In the genomic region with DNA sequence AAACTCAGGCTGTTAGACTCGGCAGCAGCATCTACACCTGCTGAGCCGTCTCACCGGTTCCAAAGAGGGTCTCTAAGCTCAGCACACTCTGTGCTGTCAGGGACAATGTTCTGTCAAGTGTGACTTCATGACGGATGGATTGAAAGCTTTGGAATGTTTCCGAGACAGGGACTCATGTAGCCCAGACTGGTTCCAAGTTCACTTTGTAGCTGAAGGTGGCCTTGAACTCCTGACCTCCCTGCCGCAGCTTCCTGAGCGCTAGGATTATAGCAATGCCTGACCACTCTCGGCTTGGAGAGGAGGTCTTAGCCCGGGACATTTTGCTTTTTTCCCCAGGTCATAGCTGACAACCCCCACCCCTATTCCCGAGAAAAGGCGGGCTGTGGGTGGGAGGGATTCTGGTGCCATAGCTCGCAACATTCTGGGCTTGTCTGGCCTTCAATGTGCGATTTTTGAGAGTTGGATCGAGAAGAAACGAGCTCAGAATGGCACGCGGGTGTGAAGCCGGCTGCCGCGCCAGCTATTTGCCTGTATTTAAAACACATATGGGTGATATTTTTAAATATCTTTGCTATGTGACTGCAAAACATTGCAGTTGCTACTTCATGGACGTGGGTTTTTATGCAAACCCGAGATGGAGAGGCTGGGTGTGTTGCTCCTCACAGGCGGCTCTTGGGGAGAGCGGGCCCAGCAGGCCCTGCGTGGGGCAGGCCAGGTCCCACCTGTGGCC, we compare ENCODE assay signal across 16 mouse cellular contexts. TPM values are rescaled to one million over a fixed set of nuclear protein-coding genes. Genes with fewer than 3 reads are reported as not detected.
A peak's percentile ranks its signal among the peaks of the same experiment; 100 is the strongest.
DNase-seq lines count a peak whose midpoint lies in the region; ATAC-seq and TF ChIP-seq lines count a peak whose summit lies in the region.
"Had no signal": no experiment of that assay in that cellular context is flagged by ENCODE, and none has a peak within 500 bp of the region (broad histone marks: within the 10 kb centered on the region; RNA-seq: fewer than 3 reads in every experiment).

No protein-coding gene starts in this region.

- no peaks in the 10 kb centered on the region for H3K9me3 ChIP-seq in heart, embryonic 12.5 days (replicated peaks)
- H3K9me3 ChIP-seq: limb, embryonic 10.5 days; midbrain, embryonic 10.5 days had no signal

- no peaks in the 10 kb centered on the region for H3K79me2 ChIP-seq in heart, adult 2 months (replicated peaks; ENCODE audit: control insufficient read depth, insufficient read depth, low read length)

- ATAC-seq in heart, embryonic 12.5 days (ENCODE audit: insufficient number of reproducible peaks, low FRiP score) = no peak
- ATAC-seq: inflammation-experienced regulatory T-cells, adult 6 months had no signal

- TF ChIP-seq CTCF in heart, adult 2 months (IDR thresholded peaks at IDR 0.05) = no peak

- DNase-seq in heart, adult 2 months = no peak
- peak; percentile 57 for DNase-seq in ES-CJ7 (ENCODE audit: low read depth, low spot score)
- DNase-seq in frontal cortex, adult 2 months (ENCODE audit: extremely low spot score in 1 of 2, low spot score in 1 of 2) = peak; percentile 69 to 74
- peak; percentile 74 for DNase-seq in right cerebral cortex, adult 18-20 months
- no peak for DNase-seq in spleen, adult 12 weeks (ENCODE audit: low spot score)
- DNase-seq in adrenal gland, postnatal 10 days = no peak
- DNase-seq in cerebellum, postnatal 10 days = no peak
- DNase-seq: cerebellum, adult 9-10 months; lung, postnatal 10 days; thymus, adult 18-20 months had no signal

- no peak for TF ChIP-seq POLR2A in heart, adult 2 months (IDR thresholded peaks at IDR 0.05; ENCODE audit: insufficient read depth, low read depth, low read length)

- H3K36me3 ChIP-seq in heart, embryonic 12.5 days = no peaks in the 10 kb centered on the region
- H3K36me3 ChIP-seq in heart, adult 2 months (ENCODE audit: control insufficient read depth, insufficient read depth, low read length) = no peaks in the 10 kb centered on the region
- H3K36me3 ChIP-seq: limb, embryonic 10.5 days; midbrain, embryonic 10.5 days had no signal

- WGBS in heart, embryonic 12.5 days = 70% methylated on average over 25 of the region's 25 CpGs
- 77% methylated on average over 25 of the region's 25 CpGs for WGBS in heart, adult 2 months

- no peak for TF ChIP-seq EP300 in heart, adult 2 months (IDR thresholded peaks at IDR 0.05; ENCODE audit: insufficient read depth, low read depth, low read length)

- peaks cover 55% of the 10 kb centered on the region for H3K4me1 ChIP-seq in heart, embryonic 12.5 days (replicated peaks)
- H3K4me1 ChIP-seq in heart, adult 2 months (ENCODE audit: control insufficient read depth, insufficient read depth, low read length) = no peaks in the 10 kb centered on the region; the same call in 1 of the 2 replicates

- intact Hi-C loops in heart, adult 2 months (cut with DNase I) = no loop called here

- no peak overlapping the region for H3K9ac ChIP-seq in heart, embryonic 12.5 days
- no peak overlapping the region for H3K9ac ChIP-seq in heart, adult 2 months (ENCODE audit: low read depth, low read length)
- H3K9ac ChIP-seq: liver, embryonic 14.5 days had no signal

- no peak overlapping the region for H3K4me2 ChIP-seq in heart, embryonic 12.5 days

- peak overlapping the region; percentile 63 for H3K27ac ChIP-seq in heart, embryonic 12.5 days (ENCODE audit: poor library complexity, severe bottlenecking)
- no peak overlapping the region for H3K27ac ChIP-seq in heart, adult 2 months
- H3K27ac ChIP-seq: limb, embryonic 10.5 days; liver, embryonic 14.5 days; midbrain, embryonic 10.5 days had no signal

- no peaks in the 10 kb centered on the region for H3K27me3 ChIP-seq in heart, embryonic 12.5 days (replicated peaks)
- no peaks in the 10 kb centered on the region for H3K27me3 ChIP-seq in heart, adult 2 months (ENCODE audit: control insufficient read depth, insufficient read depth, low read length)

- H3K4me3 ChIP-seq in heart, embryonic 12.5 days = no peak overlapping the region
- no peak overlapping the region for H3K4me3 ChIP-seq in heart, adult 2 months
- H3K4me3 ChIP-seq: limb, embryonic 10.5 days; midbrain, embryonic 10.5 days had no signal

RNA-seq across cellular contexts. Expression of a gene that starts 13.5 kb away (rescaled TPM):
- polyA plus RNA-seq in heart, embryonic 12.5 days (2016; fragmentation: Nextera tagmentation; extraction: Ambion mirVana) = 7.6 and 10.1 TPM in 2 replicates
- 10 to 100 TPM; 18.1 to 18.4 TPM for total RNA-seq in heart, adult 2 months (2021)
- polyA plus RNA-seq in heart, adult 2 months (2012; rRNA removed) = 11.4 and 16.7 TPM in 2 replicates
- polyA plus RNA-seq in frontal cortex, adult 2 months (2012; rRNA removed) = 65.9 and 80.2 TPM in 2 replicates
- 10 to 100 TPM; 23.5 to 25.1 TPM for total RNA-seq in adrenal gland, postnatal 10 days (2021)
- total RNA-seq: hematopoietic stem cell, adult 5-6 weeks had no signal

RNA-seq across cellular contexts. Expression of a gene that starts 37.4 kb away (rescaled TPM):
- polyA plus RNA-seq in heart, embryonic 12.5 days (2016; fragmentation: Nextera tagmentation; extraction: Ambion mirVana) = 7,161 and 7,647 TPM in 2 replicates
- total RNA-seq in heart, adult 2 months (2021) = over 10,000 TPM; 18,797 to 22,206 TPM
- 7,725 and 11,177 TPM in 2 replicates for polyA plus RNA-seq in heart, adult 2 months (2012; rRNA removed)
- polyA plus RNA-seq in frontal cortex, adult 2 months (2012; rRNA removed) = 1.8 TPM in 2 replicates
- total RNA-seq in adrenal gland, postnatal 10 days (2021) = 100 to 1,000 TPM in 1 of 2 experiments, 10 to 100 TPM in 1; 25.5 to 182 TPM
- total RNA-seq: hematopoietic stem cell, adult 5-6 weeks had no signal

Comparison
In these comparisons a context has a peak if more than half of its experiments do, and no peak if none do; other contexts are left out.
1. DNase-seq: peak in ES-CJ7 (single experiment), frontal cortex, adult 2 months (2 of 2) and right cerebral cortex, adult 18-20 months (single experiment); none in heart, adult 2 months (0 of 2), spleen, adult 12 weeks (single experiment), adrenal gland, postnatal 10 days (single experiment) and cerebellum, postnatal 10 days (0 of 2).
2. RNA of a gene that starts 37.4 kb away (polyA plus RNA-seq): 7,725 to 11,177 TPM in heart, adult 2 months and 7,161 to 7,647 TPM in heart, embryonic 12.5 days; 1.8 TPM in frontal cortex, adult 2 months; every median in the first group is over 1,000 times any median in the second.